Mouse (Mus musculus): Measurements from ENCODE around the gene Asic5. TPM values are rescaled to one million over a fixed set of nuclear protein-coding genes. Genes with fewer than 3 reads are reported as not detected.

Gene Asic5
- polyA plus RNA-seq, 1 experiment from 2014 or later: not detected

DNA sequence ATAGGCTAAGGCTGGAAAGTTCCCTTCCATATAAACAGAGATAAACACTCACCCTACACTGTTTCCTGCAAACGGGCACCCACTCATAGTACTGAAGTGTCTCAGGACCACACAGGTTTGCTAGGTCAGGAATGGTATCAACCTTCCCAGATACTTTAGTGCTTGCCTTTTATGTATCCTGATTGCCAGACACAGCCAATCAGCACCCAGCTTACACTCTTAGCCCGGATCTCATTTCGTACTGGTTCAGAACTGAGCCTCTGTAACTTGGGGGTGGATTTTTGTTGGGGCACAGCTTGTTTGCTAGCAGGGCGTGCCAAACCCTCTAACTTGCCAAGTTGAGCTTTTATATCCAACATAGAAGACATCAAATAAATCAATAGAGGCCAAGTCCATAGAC, 6.5 kb upstream of the Asic5 start:
- no peak overlapping the region for H3K27ac ChIP-seq
- H3K4me3 ChIP-seq: no peak overlapping the region
- 52% methylated on average over 4 of the region's 4 CpGs for WGBS
- no peaks in the 10 kb centered on the region for H3K4me1 ChIP-seq (replicated peaks)
- H3K4me2 ChIP-seq: no peak overlapping the region
- ATAC-seq (replicated peaks; ENCODE audit: insufficient number of reproducible peaks, insufficient read depth, low FRiP score, low read depth): no peak
- H3K36me3 ChIP-seq: no peaks in the 10 kb centered on the region
- no peaks in the 10 kb centered on the region for H3K27me3 ChIP-seq
- no peaks in the 10 kb centered on the region for H3K9me3 ChIP-seq (replicated peaks)
- H3K9ac ChIP-seq: no peak overlapping the region

DNA sequence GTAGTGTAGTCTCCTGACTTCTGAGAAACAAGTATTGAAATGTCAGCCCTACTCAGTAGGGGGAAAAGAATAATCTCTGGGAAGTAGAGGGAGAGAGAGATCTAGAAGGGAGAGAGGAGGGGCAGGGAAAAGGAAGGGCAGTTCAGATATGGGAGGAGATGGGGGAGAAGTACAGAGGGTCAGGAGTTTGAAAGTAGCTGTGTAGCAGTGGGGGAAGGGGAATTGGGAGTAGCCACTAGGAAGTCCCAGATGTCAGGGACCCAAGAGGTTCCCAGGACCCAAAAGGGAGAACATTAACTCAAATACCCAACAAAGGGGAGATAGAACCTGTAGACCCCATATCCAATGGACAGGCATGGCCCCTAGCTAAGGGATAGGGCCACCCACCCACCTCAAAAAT, 6.0 kb upstream of the Asic5 start, which contains the start of gene Tdo2:
Tdo2 (minus strand) TSS at position 101 of the 400 bp plus-strand sequence.
- Histone ChIP-seq H3K27ac (no peak within 1 kb of the TSS), H3K4me2 (no peak within 1 kb of the TSS), H3K36me3 (no peaks in the 10 kb centered on the region), H3K27me3 (no peaks in the 10 kb centered on the region), H3K9me3 (replicated peaks) (no peaks in the 10 kb centered on the region), H3K4me1 (replicated peaks) (no peaks in the 10 kb centered on the region), H3K9ac (no peak within 1 kb of the TSS), H3K4me3 (no peak within 1 kb of the TSS)
- ATAC-seq (replicated peaks; ENCODE audit: insufficient number of reproducible peaks, insufficient read depth, low FRiP score, low read depth): no peak

DNA sequence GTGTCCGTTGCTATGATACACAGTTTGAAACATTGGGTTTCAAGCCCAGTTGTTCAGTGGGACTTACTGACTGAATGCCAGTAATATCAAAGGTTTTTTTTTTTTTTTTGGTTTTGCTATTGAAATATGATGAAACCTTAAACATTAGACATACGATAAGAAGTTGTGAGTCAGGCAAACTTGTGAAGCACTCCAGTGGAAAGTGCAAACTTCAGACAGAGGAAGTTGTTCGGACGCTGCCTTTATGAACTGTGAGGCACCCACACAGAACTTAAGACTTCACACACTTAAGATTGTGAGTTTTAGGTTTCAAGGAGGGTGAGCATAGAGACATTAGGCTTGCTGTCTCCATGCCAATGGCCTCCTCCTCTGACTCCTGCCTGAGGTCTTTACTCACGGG, 514 bp upstream of the Asic5 start:
- 74% methylated on average over 5 of the region's 5 CpGs for WGBS
- no peak for ATAC-seq (replicated peaks; ENCODE audit: insufficient number of reproducible peaks, insufficient read depth, low FRiP score, low read depth)

DNA sequence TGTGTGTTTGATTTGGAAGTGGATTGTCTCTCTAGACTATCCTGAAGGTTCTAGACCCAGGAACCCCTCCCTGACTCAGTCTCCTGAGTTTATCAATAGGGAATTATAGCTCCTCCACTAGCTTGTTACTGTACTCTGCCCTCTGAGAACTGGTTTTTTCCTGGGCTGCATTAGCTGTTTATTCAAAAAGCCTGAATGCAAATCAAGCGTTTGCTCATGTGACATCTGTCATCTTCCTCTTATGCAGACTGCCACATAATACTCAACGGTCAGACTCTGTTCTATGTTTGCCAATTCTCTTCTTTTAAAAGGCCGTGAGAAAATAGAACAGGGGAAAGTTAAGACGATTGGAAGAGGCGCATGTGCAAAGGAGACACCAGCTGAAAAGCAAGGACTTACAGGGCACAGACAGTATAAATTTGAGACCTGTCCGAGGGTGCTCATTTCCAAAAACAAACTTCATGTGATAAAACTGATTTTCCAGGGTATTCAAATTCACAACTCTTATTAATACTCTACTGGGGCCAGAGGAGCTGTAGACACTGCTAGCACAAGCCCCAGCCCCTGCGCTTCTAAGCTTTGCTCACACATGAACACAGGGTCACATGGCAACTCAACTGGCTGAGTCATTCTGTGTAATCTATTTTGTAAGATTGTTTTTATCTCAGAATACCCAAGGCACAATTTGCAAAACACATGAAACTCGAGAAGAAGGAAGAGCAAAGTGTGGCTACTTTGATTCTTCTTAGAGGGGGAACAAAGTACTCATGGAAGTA, 1.2 kb downstream of the Asic5 start:
- no peaks in the 10 kb centered on the region for H3K4me1 ChIP-seq (replicated peaks)
- no peak overlapping the region for H3K4me2 ChIP-seq
- no peak overlapping the region for H3K9ac ChIP-seq
- H3K4me3 ChIP-seq: no peak overlapping the region
- no peaks in the 10 kb centered on the region for H3K36me3 ChIP-seq
- ATAC-seq (replicated peaks; ENCODE audit: insufficient number of reproducible peaks, insufficient read depth, low FRiP score, low read depth): no peak
- 69% methylated on average over 8 of the region's 8 CpGs for WGBS
- H3K27me3 ChIP-seq: no peaks in the 10 kb centered on the region
- H3K9me3 ChIP-seq (replicated peaks): no peaks in the 10 kb centered on the region
- H3K27ac ChIP-seq: no peak overlapping the region

More for the DNA sequence above, 514 bp upstream of the Asic5 start:
- Histone ChIP-seq H3K4me3 (no peak overlapping the region), H3K27me3 (no peaks in the 10 kb centered on the region), H3K4me2 (no peak overlapping the region), H3K9ac (no peak overlapping the region), H3K36me3 (no peaks in the 10 kb centered on the region), H3K4me1 (replicated peaks) (no peaks in the 10 kb centered on the region), H3K27ac (no peak overlapping the region), H3K9me3 (replicated peaks) (no peaks in the 10 kb centered on the region)

DNA sequence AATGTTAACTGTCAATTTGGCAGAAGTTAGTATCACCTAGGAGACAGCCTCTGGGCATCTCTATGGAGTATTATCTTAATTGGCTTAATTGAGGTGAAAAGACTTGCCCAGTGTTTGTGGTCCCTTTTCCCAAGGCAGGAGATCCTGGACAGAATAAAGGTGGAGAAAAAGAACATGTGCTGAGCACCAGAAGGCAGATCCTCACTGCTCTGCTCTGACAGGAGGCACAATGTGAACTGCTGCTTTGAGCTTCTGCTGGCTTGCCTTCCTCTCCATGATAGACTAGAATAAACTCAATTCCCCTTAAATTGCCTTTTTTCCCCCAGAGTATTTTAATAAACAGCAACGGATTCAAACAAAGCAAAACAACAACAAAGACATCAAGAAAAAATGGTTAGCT, 3.0 kb downstream of the Asic5 start:
- Histone ChIP-seq H3K9me3 (replicated peaks) (no peaks in the 10 kb centered on the region), H3K36me3 (no peaks in the 10 kb centered on the region), H3K27me3 (no peaks in the 10 kb centered on the region), H3K4me2 (no peak overlapping the region), H3K9ac (no peak overlapping the region), H3K27ac (no peak overlapping the region), H3K4me1 (replicated peaks) (peaks cover 8% of the 10 kb centered on the region), H3K4me3 (no peak overlapping the region)
- 37% methylated on average over 1 of the region's 1 CpGs for WGBS
- ATAC-seq (replicated peaks; ENCODE audit: insufficient number of reproducible peaks, insufficient read depth, low FRiP score, low read depth): no peak

DNA sequence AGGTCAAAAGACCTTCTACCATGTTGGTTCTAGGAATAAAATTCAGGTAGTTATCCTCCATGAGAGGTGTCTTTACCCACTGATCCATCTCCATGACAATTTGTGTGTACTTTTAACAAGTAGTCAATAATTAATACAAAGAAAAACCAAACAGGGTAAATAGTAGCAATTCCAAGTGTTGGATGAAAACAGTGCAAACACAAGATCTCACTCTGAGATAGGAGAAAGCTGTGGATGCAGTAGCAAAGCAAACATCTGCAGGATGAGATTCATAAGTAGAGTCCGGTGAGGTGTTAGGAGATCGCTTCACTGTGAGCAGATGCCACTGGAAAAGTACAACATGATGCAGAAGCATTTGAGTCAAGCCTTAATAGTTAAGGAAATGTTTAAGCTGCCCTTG, 4.0 kb downstream of the Asic5 start:
- peaks cover 10% of the 10 kb centered on the region for H3K4me1 ChIP-seq (replicated peaks)
- H3K4me2 ChIP-seq: no peak overlapping the region
- 90% methylated on average over 2 of the region's 2 CpGs for WGBS
- no peak overlapping the region for H3K9ac ChIP-seq
- H3K36me3 ChIP-seq: no peaks in the 10 kb centered on the region
- no peak overlapping the region for H3K27ac ChIP-seq
- no peak for ATAC-seq (replicated peaks; ENCODE audit: insufficient number of reproducible peaks, insufficient read depth, low FRiP score, low read depth)
- no peak overlapping the region for H3K4me3 ChIP-seq
- no peaks in the 10 kb centered on the region for H3K27me3 ChIP-seq
- no peaks in the 10 kb centered on the region for H3K9me3 ChIP-seq (replicated peaks)

DNA sequence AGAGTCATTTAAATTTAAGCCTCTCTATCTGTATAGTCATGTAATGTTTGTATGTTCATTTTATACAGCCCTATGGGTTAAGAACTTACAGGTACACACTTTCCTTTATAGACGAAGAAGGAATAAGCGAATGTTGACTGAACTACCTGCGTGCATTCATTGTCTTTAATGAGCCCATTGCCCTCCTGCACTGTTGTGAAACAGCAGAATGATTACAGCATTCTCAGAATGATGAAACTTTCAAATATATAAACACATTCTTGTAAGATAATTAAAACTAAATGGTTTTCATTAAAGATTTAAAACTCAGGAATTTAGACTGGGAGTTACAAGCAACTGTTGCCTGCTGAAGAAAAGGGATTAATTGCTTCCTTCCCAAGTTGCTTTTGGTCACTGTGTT, 5.5 kb downstream of the Asic5 start:
- Histone ChIP-seq H3K9ac (no peak overlapping the region), H3K4me3 (no peak overlapping the region), H3K27me3 (no peaks in the 10 kb centered on the region), H3K4me2 (no peak overlapping the region), H3K27ac (no peak overlapping the region), H3K4me1 (replicated peaks) (peaks cover 10% of the 10 kb centered on the region), H3K9me3 (replicated peaks) (no peaks in the 10 kb centered on the region), H3K36me3 (no peaks in the 10 kb centered on the region)
- 94% methylated on average over 3 of the region's 3 CpGs for WGBS
- ATAC-seq (replicated peaks; ENCODE audit: insufficient number of reproducible peaks, insufficient read depth, low FRiP score, low read depth): no peak

DNA sequence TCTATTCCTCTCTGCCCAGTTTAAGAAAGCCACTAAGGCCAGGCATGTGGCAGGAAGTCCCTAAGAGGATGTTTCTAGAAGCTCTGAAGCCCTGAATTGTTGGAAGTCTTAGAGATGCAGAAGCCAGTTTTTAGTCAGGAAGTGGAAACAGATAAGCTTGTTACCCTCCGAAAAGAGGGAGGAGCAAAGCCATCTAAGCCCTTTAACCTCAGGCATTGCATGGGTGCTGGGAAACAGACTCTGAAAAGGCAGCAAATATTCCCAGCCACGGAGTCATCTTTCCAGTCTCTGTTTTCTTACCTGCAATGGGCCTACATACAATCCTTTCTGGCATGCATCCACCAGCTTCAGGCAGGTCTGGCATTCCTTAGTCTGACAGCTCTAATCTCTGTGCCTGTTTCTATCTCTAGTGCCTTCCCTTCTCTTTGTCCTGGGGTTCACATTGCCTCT, 7.6 kb downstream of the Asic5 start:
- Histone ChIP-seq H3K36me3 (no peaks in the 10 kb centered on the region), H3K9me3 (replicated peaks) (no peaks in the 10 kb centered on the region), H3K27ac (peak overlapping the region; percentile 33), H3K4me1 (replicated peaks) (peaks cover 10% of the 10 kb centered on the region), H3K9ac (no peak overlapping the region), H3K4me2 (0 out of 2 replicates have a peak overlapping the region, but pooled peaks have one; percentile 10), H3K27me3 (no peaks in the 10 kb centered on the region), H3K4me3 (no peak overlapping the region)
- 6% methylated on average over 2 of the region's 2 CpGs for WGBS
- peak; percentile 78 for ATAC-seq (replicated peaks; ENCODE audit: insufficient number of reproducible peaks, insufficient read depth, low FRiP score, low read depth)

DNA sequence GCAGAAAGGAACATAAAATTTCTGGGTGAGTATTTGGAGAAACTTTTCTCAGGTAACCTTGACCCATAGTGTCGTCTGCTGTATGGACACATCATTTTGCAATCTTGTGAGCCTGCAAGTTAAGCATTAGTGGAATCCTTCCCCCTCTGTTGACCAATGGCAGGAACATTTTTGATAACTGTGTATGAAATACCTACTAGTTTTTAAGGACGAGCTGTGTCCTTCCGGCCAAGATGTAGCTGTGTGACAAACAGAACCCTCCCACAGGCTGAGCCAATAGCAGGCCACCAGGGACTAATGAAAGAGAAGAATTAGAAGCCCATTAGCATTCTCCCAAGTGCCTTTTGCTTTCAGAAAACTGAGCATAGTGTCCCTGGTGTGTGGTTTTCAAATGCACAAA, 8.4 kb downstream of the Asic5 start:
- H3K27me3 ChIP-seq: no peaks in the 10 kb centered on the region
- peak overlapping the region; percentile 49; the same call in 1 of the 2 replicates for H3K27ac ChIP-seq
- WGBS: 38% methylated on average over 3 of the region's 3 CpGs

DNA sequence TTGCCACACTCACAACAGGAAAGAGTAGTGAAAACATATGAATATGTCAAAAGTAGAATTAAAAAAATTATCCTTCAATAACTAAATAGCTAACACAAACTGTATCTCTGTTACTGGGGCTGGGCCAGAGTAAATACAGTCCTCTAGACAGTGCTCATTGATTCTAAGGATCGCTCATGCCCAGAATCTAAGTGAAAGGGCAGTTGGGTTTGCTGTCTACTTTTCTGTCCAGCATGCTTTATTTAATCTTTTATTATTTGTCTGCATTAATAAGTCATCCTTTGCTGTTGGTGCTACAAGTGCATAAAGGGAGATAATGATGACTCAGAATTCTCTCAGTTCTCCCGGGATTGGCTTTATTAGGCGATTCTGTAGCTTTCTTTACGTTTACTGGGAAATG, 13.3 kb downstream of the Asic5 start:
- Histone ChIP-seq H3K9ac (no peak overlapping the region), H3K4me2 (no peak overlapping the region), H3K27ac (no peak overlapping the region), H3K9me3 (replicated peaks) (no peaks in the 10 kb centered on the region), H3K36me3 (no peaks in the 10 kb centered on the region), H3K4me3 (no peak overlapping the region), H3K4me1 (replicated peaks) (0 out of 2 replicates have a peak, but pooled peaks cover 2% of the 10 kb centered on the region), H3K27me3 (no peaks in the 10 kb centered on the region)
- WGBS: 30% methylated on average over 4 of the region's 4 CpGs
- no peak for ATAC-seq (replicated peaks; ENCODE audit: insufficient number of reproducible peaks, insufficient read depth, low FRiP score, low read depth)

More for the DNA sequence above, 8.4 kb downstream of the Asic5 start:
- Histone ChIP-seq H3K4me1 (replicated peaks) (peaks cover 10% of the 10 kb centered on the region), H3K9ac (no peak overlapping the region), H3K36me3 (no peaks in the 10 kb centered on the region), H3K4me3 (no peak overlapping the region), H3K4me2 (no peak overlapping the region), H3K9me3 (replicated peaks) (no peaks in the 10 kb centered on the region)
- ATAC-seq (replicated peaks; ENCODE audit: insufficient number of reproducible peaks, insufficient read depth, low FRiP score, low read depth): no peak

DNA sequence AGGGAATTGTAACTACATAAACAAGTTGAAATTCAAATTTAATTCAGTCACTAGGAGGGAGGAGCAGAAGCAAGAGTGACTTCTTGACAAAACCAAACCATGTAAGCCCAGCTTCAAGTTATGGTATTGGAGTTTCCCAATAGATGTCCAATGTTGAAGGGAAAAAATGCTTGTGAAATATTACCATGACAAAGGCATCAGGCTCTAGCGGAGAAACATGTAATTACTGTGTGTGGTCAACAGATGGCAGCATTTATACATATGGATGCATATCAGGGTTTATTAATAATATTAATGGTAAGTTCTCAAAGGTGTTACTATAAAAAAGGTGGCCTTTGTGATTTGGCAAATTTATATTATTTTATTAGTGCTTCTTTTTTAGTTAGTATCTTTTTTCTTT, 13.9 kb downstream of the Asic5 start:
- no peak overlapping the region for H3K9ac ChIP-seq
- WGBS: 4% methylated on average over 1 of the region's 1 CpGs
- H3K36me3 ChIP-seq: no peaks in the 10 kb centered on the region
- no peak for ATAC-seq (replicated peaks; ENCODE audit: insufficient number of reproducible peaks, insufficient read depth, low FRiP score, low read depth)
- no peaks in the 10 kb centered on the region for H3K4me1 ChIP-seq (replicated peaks)
- H3K27me3 ChIP-seq: no peaks in the 10 kb centered on the region
- H3K4me3 ChIP-seq: no peak overlapping the region
- H3K4me2 ChIP-seq: no peak overlapping the region
- no peak overlapping the region for H3K27ac ChIP-seq
- H3K9me3 ChIP-seq (replicated peaks): no peaks in the 10 kb centered on the region

DNA sequence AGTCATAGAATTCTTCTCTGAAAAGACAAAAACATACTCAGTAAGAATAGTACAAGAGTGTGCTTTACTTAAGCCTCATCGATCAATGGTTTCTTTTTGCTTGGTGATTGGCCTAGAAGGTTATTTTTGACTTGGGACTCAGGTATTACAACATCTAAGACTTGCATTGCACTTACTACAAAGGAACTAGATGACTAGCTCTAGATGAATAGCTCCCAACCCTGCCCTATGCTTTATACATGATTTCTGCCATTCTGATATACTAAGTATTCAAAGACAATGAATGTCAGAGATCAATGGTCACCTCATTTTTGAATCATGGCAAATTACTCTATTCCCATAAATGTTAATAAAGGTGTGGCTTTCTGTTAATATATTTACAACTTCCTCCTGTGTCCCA, 24.9 kb downstream of the Asic5 start:
- Histone ChIP-seq H3K4me2 (no peak overlapping the region), H3K27ac (no peak overlapping the region), H3K4me3 (no peak overlapping the region), H3K36me3 (no peaks in the 10 kb centered on the region), H3K9me3 (replicated peaks) (no peaks in the 10 kb centered on the region), H3K9ac (no peak overlapping the region), H3K27me3 (no peaks in the 10 kb centered on the region), H3K4me1 (replicated peaks) (no peaks in the 10 kb centered on the region)
- ATAC-seq (replicated peaks; ENCODE audit: insufficient number of reproducible peaks, insufficient read depth, low FRiP score, low read depth): no peak
- 86% methylated on average over 1 of the region's 1 CpGs for WGBS
